Mouse (Mus musculus) CH12F3 (cell line): ENCODE data around the gene Mt4.

Source experiments
- in situ Hi-C: fragments of 300-500 bp; cut with MboI; formaldehyde crosslinking; loops from 2 replicates; pipeline ENCODE4 v1.14.3; 2020; ENCODE audit warnings: low sequenced_read_pairs

Gene Mt4

DNA sequence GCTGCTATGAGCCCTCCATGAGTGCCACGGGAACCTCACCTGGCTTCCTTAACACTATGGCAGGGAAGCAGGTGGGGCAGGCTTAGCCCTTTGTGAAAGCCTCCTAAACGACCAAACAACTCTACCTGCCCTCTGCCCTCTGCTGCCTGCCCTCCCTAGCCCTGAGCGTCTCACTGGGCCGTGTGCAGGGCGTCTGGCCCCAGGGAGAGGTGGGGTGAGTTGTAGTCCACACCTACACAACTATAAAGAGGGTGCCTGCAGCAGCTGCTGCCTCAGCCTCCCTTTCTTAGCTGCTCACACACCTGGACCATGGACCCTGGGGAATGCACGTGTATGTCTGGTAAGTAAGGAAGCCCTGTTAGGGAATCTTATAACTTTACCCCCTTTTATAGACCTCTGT is at the start of gene Mt4:
Gene Mt4 (plus strand): TSS at position 265 of the 400 bp plus-strand sequence.
- in situ Hi-C loops: no loop called here

DNA sequence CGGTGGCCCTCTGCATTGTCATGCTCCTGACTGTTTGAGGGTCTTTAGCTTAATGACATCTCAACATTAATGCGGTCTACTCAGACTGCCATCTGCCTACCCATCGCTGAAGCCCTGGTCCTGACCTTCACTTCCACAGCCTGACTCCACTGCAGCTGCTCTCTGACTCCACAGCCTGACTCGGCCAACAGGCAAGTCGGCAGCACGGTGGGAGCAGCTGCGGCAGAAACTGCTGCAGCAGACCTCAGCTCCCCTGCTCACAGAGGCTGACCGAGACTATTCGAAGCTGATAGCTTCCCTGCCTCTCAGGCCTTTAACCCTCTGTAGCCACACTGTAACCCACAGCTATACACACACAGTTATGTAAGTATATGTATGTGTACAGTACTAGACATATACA is 49.0 kb upstream of the Mt4 start:
- in situ Hi-C loops: no loop called here

DNA sequence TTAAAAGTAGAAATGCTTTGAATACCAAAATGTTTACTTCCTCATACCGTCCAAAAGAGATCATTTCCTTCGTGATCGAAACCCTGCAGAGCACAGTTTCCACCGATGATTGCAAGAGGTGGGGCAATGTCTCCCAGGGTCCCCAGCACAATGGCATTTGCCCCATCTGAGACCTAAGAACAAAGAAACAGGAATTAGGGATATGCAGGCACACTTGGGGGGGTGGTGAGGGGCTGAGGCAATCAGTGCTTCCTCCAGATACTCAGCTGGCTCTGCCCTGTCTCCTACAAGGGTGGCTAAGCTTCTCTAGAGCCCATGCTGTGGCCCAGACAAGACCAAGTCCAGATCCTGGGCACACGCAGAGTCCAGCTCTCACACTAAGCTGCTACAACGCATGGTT is 47.3 kb upstream of the Mt4 start:
- in situ Hi-C loops: no loop called here

DNA sequence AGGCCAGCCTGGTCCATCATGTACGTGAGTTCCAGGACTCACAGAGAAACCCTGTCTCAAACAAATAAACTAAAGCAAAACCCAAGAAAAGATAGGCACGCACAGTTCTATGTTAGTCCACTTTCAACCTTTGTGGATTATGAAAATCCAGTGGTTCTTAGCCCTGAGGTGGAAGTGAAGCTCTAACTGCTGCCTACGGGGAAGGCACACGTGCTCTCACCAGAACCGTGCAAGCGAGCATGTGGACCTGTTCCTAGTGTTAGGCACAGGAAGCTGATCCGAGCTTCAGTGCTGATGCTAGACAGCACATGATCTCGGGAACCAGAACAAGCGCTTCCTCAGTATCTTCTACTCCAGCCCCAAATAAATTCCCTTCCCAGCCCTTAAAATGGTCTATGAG is 44.1 kb upstream of the Mt4 start:
- in situ Hi-C loops: no loop called here

DNA sequence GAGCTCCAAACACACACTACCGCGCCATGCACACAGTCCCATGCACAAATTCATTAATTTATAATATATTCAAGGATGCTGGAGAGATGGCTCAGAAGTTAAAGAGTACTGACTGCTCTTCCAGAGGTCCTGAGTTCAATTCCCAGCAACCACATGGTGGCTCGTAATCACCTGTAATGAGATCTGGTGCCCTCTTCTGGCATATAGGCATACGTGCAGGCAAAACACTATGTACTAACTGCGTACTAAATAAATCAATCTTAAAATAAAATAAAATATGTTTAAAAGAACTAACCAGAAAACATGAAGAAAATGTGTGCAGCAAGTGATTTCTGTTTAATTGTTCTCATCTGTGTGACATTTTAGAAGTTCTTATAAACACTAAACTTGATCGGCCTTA is 42.7 kb upstream of the Mt4 start:
- in situ Hi-C loops: no loop called here

DNA sequence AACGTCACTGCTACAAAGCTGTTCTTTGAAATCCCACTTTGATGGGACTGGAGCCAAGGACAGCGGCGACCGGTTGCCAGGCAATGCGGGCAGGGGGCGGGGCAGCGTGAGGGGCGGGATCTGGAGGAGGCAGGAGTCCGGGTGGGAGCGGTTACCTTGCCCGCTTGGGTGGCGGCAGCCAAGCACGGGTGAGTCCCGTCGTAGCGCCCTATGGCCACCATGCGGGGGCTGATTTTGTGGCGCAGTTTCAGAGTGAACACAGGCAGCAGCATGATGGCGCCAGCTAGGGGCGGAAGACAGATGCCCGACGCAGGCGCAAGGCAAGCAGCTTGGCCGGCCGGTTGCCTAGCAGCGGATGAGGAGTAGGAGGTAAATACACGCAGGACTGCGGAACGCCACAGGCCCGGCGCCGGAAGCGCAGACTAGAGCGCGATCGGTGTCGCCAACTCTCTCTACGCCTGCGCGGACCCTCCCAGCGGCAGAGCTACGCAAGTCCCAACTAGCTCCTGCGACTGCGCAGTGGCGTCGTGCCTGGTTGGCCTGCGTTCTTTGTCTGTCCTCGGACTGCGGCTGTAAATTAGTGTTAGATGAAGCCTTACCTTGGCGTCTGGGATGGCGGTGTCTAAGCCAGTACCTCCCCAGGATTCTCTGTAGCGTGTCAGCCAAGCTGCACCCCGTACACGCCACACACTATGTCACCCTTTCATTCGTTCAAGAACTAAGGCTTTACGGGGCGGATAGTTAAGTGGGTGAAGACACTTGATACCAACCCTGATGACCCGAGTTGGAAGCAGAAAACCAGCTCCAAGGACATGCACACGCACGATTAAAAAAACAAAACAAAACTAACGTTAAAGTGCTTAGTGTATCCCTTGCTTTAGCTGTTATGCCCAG is 38.7 kb upstream of the Mt4 start, which contains the start of gene Bbs2:
Gene Bbs2 (minus strand): TSS at position 848 of the 894 bp plus-strand sequence.
- in situ Hi-C loops: no loop called here

DNA sequence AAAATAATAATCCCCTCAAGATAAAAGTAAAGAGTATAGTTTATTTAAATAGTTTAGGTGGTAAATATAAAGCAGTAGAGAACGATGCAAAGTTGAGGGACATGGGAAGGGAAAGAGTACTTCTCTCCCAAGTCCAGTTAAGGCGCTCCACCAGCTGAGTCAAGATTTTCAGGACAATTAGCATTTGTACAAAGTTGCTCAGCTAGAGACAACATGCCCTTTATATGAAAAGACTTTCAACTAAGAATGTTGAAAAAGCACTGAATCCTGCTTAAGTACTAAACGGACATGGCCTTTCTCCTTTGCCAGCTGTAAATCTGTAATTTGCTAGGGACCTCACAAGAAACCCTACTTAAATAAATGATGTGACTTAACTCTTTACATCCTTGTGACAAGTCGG is 38.0 kb upstream of the Mt4 start:
- in situ Hi-C loops: no loop called here

DNA sequence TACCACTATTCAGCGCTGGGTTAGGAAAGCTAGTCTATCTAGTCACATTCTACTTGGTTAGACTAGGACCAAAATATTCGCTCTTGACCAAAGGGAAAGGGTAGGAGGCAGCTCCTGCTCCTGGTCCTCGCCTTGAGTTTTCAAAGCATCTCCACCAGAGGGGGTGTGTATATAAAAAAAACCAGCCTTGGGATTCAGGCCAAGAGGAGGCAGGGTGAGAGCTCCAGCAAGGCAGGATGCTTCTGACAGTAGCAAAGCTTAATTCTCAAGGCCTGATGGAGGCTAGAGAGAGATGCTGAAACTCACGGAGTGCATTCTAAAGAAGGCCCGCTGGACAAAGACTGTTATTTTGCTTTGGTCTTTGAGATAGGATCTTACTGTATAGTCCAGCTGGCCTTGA is 32.9 kb upstream of the Mt4 start:
- in situ Hi-C loops: no loop called here

DNA sequence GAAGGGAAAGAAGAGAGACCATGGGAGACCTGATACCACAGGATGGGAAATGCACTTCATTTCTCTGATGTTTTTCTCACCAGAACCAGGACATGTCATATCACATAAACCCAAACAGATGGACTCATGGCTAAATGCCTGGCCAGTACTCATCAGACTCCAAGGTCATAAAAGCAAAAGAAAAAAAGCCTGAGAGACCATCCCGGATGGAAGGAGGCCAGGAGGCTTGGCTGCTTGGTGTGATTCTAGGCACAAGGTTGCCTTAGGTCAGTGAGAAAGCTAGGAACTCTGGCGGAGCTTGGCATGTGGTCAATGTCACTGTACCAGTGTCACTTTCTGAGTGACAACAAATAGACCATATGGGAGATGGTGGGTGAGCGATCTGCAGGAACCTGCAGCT is 29.1 kb upstream of the Mt4 start:
- in situ Hi-C loops: no loop called here

DNA sequence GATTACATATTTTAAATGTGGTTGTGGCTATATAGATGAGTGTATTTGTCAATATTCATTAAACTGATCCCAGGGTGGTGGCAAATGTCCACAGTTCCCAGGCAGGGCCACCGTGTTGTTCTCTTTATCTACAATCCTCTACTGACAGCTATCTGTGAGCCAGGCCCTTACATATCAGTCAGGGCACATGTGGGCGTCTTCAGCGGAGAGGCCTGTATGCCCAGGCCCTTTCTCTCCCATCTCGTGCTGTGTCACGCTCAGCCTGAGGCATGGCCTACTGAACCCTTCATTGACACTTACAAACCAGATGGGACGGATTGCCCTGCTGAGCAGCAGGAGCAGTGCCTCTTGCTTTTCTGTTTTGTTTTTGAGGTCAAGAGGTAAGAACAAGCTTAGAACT is 27.6 kb upstream of the Mt4 start:
- in situ Hi-C loops: no loop called here

DNA sequence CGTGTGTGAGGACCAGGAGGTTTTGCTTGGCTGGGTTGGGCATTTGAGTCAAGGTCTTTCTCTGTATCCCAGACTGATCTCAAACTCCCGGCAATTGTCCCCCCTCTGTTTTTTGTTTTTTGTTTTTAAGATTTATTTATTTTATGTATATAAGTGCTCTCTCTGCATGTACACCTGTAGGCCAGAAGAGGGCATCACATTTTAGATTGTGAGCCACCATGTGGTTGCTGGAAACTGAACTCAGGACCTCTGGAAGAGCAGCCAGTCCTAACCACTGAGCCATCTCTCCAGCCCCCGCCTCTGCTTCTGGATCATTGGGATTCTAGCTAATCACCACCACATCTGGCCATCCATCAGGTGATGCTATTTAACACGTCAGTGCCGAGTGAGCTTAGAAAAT is 27.2 kb upstream of the Mt4 start:
- in situ Hi-C loops: no loop called here

DNA sequence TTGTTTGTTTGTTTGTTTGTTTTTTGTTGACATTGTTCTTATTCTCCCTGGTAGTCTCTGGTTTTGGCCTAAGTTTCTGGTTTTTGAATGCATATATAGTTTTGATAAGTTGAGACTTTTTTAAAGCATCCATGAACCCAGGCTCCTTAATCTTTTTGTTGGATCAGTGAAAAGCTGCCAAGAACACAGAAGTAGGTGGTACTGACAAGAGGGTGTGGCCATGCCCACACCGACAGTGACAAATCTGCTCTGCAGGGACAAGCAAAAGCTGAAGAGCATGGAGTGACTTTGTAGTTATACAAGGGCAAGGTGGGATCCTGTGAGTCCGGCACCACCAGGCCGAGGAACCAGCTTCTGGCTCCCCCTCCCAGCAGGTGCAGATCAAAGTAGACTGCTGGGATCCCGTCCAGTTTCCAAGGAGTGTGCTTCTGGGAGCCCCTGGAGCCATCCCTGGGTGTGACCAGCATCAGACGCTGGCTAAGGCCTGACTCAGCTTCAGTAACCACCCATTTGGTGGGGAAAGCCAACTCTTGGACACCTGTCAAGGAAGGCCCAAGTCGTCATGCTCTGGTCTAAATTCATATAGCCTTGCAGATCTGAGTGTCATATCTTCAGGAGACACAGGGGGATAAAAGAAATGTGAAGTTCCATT is 26.3 kb upstream of the Mt4 start:
- in situ Hi-C loops: no loop called here

DNA sequence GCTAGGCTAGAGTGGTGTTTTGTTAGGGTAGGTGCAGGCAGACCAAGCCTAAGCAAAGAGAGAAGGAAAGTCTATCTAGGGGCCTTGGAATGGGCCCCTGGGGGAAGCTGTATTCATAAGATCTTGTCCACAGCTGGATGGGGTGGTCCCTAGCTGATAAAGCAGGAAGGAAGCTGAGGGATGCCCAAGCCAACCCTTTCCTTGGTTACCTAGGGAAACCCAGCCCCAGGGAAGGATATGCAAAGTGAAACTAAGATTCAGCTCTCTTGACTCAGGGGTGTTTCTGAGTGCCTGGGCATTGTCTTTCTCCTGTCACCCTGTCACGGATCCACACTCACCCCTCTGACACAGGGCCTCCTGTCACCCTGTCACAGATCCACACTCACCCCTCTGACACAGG is 23.6 kb upstream of the Mt4 start:
- in situ Hi-C loops: no loop called here

DNA sequence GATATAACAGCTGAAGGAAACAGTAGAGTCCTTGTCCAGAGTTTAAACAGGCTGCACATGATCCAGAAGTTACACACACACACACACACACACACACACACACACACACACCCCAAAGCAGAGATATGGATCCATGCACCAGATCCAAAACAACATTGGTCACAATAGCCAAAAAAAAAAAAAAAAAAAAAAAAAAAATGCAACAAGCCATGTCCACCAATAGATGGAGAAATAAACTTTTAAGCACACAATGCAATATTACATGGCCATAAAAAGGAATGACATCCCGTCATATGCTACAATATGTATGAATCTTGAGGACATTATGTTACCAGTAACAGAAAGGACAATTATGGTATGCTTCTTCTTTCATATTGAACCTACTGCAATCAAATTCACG is 23.0 kb upstream of the Mt4 start:
- in situ Hi-C loops: no loop called here

DNA sequence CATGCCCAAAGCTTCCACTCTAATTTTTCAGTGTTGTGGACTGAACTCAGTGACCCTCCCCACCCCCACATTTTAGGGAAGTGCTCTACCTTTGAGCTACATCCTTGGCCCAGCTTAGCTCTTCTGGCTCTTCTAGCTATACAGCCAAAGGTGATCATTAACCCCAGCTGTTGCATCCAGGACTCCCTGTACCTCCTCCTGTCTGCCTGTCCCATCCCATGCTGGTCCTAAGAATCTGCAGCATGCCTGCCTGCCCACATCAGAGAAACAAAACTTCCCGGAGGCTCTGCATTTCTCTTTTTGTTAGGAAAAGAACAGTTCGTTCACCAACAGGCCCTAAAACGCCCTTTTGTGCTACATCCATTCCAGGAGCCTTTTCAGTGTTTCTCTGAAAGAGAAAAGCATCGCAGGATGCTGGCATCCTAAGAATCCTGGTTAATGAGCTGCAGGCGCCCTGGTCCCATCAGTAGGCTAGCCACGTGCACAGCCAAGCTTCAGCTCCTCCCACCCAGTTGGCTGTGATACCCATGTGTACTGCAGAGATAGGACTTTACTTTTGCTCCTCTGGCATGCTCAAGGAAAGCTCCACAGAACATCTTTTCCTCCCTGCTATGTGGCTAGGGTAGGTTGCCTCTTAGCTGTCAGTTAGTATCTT is 18.1 kb upstream of the Mt4 start:
- in situ Hi-C loops: no loop called here

DNA sequence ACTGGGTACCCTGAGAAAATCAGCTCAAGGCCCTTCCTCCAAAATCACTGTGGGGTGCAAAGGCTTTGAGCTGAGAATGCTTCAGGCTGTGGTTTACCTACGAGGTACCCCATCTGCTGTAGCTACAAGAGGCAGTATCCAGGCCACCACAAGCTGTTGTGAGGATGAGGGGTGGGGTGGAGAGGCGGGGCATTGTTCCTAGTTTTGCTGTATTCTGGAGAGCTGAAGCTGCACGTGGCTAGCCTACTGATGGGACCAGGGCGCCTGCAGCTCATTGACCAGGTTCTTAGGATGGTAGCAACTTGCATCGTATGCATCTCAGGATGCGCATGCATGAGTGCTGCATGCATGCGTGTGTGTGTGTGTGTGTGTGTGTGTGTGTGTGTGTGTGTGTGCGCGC is 15.4 kb upstream of the Mt4 start:
- in situ Hi-C loops: no loop called here

DNA sequence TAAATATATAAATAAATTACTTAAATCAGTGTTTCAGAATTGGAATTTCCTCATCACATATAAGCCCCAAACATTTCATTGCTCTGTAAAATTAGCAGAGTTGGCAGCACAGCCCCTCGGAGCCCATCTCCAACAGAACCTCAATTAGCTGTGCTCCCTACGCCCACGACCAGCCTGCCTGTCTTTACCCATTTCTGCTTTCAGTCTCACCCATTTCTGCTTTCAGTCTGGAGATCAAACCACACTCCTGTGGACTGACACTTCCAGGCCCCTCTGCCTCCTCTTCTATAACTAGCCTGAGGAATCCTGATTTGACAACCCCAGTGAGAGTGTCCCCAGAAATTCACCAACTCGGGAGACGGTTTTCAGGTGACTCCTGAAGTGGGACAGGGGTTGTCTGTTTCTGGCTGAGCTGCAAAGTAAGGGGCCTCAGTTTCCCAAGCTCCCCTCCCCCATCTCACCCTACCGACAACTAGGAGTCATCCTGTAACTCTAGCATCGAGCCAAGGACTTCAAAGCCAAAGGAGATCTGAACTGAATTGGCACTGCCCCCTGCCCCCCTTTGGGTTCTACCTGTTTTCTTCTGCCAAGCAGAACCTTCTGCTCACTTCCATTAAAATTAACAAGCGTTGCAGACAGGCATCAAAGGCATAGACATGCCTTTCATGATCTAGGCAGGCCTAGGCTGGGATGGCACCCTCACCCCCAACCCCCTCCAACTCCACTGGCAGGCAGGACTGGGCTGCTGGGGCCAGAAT is 14.1 kb upstream of the Mt4 start:
- in situ Hi-C loops: no loop called here

DNA sequence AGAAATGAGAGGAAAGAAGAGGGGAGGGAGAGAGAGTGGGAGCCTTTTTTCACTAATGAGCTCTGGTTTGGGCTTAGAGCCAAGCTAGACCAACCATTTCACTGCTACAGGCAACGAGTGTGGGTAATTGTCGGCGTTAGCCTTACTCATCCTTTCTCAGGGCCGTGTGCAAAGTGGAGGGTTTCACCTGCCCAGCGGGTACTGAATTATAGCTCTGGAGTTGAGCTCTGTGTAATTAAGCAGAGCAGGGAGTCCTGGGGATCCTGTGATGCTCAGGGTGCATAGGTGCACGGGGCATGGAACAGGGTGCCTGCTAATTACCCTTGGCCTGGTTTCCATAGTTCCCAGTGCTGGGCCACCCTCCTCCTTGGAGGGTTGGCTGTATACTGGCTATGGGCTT is 9.3 kb upstream of the Mt4 start:
- in situ Hi-C loops: no loop called here

DNA sequence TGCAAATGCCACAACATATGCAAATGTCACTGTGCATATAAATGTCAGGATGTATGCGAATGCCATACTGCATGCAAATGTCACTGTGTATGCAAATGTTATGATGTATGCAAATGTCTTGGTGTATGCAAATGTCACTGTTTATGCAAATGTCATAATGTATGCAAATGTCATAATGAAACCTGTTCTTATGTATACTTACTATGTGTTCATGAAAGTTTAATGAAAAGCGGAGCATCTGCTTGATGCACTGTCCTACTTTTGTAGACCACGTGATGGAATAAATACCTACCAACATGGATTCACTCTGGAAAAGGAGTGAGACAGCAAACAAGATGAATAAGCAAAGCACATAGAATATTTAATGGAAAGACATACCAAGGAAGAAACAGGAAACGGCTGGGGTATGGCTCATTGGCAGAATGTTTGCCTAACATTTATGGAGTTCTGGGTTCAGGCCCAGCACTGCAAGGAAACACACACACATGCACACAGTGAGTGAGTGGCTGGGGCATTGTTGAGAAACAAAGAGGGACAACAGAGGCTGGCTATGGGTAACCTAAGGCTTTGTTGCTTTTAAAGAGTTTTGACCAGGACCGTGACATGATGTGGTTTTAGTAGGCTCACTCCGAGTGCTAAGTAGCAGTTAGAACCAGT is 7.7 kb upstream of the Mt4 start:
- in situ Hi-C loops: no loop called here

DNA sequence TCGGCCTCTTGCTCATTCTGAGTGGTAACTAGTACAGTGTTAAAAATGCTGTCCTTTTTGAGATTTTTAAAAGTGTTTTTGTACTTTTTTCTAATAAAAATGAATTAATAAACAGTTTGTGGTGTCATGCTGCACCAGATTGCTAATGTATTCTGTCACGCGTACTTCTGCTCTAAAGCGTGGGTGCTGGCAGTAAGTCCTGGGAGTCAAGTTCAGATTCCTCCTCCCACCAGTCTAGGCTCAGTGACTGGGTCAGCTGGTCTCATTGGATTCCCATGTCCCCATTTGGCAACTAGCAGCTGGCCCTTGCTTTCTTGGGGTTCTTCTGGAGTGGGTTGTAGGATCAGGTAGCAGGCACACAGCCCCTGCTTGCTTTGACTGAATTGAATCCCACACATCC is 6.9 kb upstream of the Mt4 start:
- in situ Hi-C loops: no loop called here

DNA sequence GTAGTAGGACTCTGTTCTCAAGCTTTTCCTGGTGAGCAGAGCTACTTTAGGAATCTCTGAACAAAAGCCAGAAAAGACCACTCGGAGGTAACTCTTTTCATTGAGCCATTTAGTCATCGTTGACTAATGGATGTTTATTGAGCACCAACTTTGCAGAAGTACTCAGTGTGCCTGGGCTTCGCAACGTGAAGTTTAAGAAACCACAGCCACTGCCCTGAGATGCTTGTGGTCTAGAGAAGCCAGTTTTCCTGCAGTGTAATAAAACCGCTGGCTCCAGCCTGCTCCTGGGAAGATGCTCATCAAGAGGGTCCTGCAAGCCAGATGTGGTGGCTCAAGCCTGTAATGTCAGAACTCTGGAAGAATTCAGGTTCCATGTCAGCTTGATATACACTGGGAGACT is 4.9 kb upstream of the Mt4 start:
- in situ Hi-C loops: no loop called here
